Mouse (Mus musculus) A20 (cell line): Measurements from ENCODE around the gene Tmem74b.

Experiments
- DNase-seq: peaks from one replicate; pipeline ENCODE4 v3.0.0-alpha.2; 2011; ENCODE audit warnings: low read depth, low spot score

The Tmem74b gene

GRCm38 (mm10) chr2:151701231-151702145, at the start of gene Tmem74b:
TSS of gene Tmem74b (plus strand) at chr2:151702008.
- DNase-seq: no peak

- DNase-seq: no peak
These were observed 49.8 kb upstream of the Tmem74b start for GRCm38 (mm10) chr2:151652053-151652452.

GRCm38 (mm10) chr2:151668433-151668832, 33.4 kb upstream of the Tmem74b start, which contains the start of gene Rad21l:
TSS of gene Rad21l (minus strand) at chr2:151668533.
- DNase-seq: no peak

- no peak for DNase-seq
These were observed 31.5 kb upstream of the Tmem74b start for GRCm38 (mm10) chr2:151670026-151670967.

GRCm38 (mm10) chr2:151670968-151671329, 30.9 kb upstream of the Tmem74b start:
- DNase-seq: no peak

GRCm38 (mm10) chr2:151676234-151676633, 25.6 kb upstream of the Tmem74b start:
- DNase-seq: no peak

GRCm38 (mm10) chr2:151682357-151682756, 19.5 kb upstream of the Tmem74b start:
- DNase-seq: peak; percentile 33

- no peak for DNase-seq
These were observed 18.8 kb upstream of the Tmem74b start for GRCm38 (mm10) chr2:151682976-151683375.

GRCm38 (mm10) chr2:151702146-151702850, 490 bp downstream of the Tmem74b start:
- no peak for DNase-seq

- DNase-seq: no peak
These were observed 1.0 kb downstream of the Tmem74b start for GRCm38 (mm10) chr2:151702851-151703190.

- peak; percentile 35 for DNase-seq
These were observed 10.8 kb downstream of the Tmem74b start for GRCm38 (mm10) chr2:151712647-151713046.

- DNase-seq: no peak
These were observed 13.7 kb downstream of the Tmem74b start for GRCm38 (mm10) chr2:151715526-151715925.

- no peak for DNase-seq
These were observed 14.7 kb downstream of the Tmem74b start for GRCm38 (mm10) chr2:151716318-151717055.

GRCm38 (mm10) chr2:151724094-151724493, 22.3 kb downstream of the Tmem74b start:
- no peak for DNase-seq

- DNase-seq: no peak
These were observed 31.5 kb downstream of the Tmem74b start for GRCm38 (mm10) chr2:151733151-151733865.

GRCm38 (mm10) chr2:151735422-151735821, 33.6 kb downstream of the Tmem74b start:
- DNase-seq: no peak

- DNase-seq: peak; percentile 3
These were observed 36.7 kb downstream of the Tmem74b start for GRCm38 (mm10) chr2:151738460-151738859.

- no peak for DNase-seq
These were observed 37.3 kb downstream of the Tmem74b start for GRCm38 (mm10) chr2:151739081-151739480.

GRCm38 (mm10) chr2:151739505-151739904, 37.7 kb downstream of the Tmem74b start:
- DNase-seq: peak; percentile 4
